Mouse (Mus musculus) layer of hippocampus, postnatal 36 days (tissue): ENCODE results near the gene Pomt2. TPM values are rescaled to one million over a fixed set of nuclear protein-coding genes. Genes with fewer than 3 reads are reported as not detected.
A peak's percentile ranks its signal among the peaks of the same experiment; 100 is the strongest.

Source experiments
- DNase-seq, 2 experiments: peaks; one replicate each; pipeline ENCODE4 v3.0.0; 2022
- total RNA-seq, 2 experiments: library from RNA; stranded (reverse); gene quantifications; 2 replicates each; pipeline ENCODE4 v1.2.3; 2021

Gene Pomt2
- total RNA-seq, 2 experiments from 2014 or later: 17.5 TPM

DNA sequence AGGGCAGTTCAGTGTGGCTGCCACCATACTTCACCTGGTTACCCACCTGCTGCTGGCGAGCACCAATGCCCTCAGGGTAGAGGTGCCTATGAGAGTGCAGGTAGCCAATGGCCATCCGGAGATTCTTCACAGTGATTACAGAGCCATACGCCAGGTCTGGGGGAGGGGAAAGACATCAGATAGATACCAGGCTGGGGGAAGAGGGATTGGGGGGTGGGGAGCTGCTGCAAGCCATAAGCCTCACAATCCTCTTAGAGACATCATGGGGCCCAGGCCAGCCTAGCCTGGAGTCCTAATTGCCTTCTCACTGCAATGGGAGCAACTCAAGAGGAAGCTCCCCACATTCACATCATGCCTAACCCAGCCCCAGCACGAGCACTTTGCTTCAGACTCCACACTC, 20.5 kb downstream of the Pomt2 start:
- no peak for DNase-seq

GRCm38 (mm10) chr12:87121918-87122589, 25.7 kb downstream of the Pomt2 start:
- DNase-seq: no peak

DNA sequence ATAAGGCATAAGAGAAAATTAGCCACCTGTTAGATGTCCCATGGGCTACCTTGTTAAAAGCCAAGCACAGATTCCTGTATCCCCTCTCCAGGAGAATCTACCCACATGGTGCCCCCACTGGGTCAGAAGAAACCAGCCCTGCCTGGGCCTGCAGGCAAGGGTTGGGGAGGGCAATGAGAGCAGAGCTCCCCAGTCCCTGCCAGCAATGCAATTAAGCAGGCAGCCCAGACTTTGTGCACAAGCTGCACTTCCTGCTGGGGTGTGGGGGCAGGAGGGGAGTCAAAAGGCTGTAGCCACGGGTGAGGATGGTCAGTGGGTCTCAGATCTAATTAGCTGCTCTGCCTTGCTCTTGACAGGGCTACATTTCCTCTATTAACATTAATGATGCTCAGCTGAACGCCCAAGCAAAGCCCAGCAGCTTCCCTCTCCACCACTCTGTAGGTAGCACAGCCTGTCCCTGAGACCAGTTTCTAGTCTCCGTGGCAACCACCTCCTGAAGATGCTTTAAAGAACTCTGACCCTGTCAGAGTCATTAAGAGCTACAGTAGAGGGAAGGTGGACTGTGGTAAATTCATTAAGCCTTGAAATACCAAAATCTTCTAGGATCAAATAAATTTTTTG, 40.3 kb downstream of the Pomt2 start:
- no peak for DNase-seq

- no peak for DNase-seq
Observed at GRCm38 (mm10) chr12:87104796-87105195, 43.0 kb downstream of the Pomt2 start.

GRCm38 (mm10) chr12:87103471-87103870, 44.3 kb downstream of the Pomt2 start:
- DNase-seq: no peak

- no peak for DNase-seq
Observed at GRCm38 (mm10) chr12:87102165-87102631, 45.6 kb downstream of the Pomt2 start, which contains the start of gene Ngb. TSS of gene Ngb (minus strand) at chr12:87102539.

GRCm38 (mm10) chr12:87100331-87100730, 47.4 kb downstream of the Pomt2 start:
- no peak for DNase-seq

GRCm38 (mm10) chr12:87093671-87094070, 54.1 kb downstream of the Pomt2 start:
- no peak for DNase-seq

GRCm38 (mm10) chr12:87093249-87093648, 54.5 kb downstream of the Pomt2 start:
- no peak for DNase-seq

GRCm38 (mm10) chr12:87091916-87092315, 55.9 kb downstream of the Pomt2 start:
- no peak for DNase-seq

DNA sequence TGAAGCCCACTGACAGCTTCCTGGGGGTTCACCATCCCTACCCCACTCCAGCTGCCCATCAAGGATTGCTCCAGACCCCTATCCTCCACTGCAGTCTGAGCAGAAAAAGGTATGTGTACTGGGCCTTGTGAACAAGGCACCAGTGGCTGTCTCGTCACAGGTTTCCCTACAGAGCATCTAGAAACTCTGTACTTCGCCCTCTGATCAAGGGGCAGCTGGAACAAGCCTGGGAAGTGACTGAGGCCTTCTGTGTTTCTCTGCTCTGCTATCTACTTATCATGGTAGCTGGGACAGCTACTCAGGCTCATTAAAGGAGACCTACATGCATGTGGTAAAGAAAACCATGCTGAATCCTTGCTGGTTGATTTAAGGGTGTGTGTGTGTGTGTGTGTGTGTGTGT, 58.1 kb downstream of the Pomt2 start:
- DNase-seq: no peak

- DNase-seq: no peak
Observed at GRCm38 (mm10) chr12:87089255-87089654, 58.5 kb downstream of the Pomt2 start.

- no peak for DNase-seq
Observed at GRCm38 (mm10) chr12:87088331-87088730, 59.4 kb downstream of the Pomt2 start.

DNA sequence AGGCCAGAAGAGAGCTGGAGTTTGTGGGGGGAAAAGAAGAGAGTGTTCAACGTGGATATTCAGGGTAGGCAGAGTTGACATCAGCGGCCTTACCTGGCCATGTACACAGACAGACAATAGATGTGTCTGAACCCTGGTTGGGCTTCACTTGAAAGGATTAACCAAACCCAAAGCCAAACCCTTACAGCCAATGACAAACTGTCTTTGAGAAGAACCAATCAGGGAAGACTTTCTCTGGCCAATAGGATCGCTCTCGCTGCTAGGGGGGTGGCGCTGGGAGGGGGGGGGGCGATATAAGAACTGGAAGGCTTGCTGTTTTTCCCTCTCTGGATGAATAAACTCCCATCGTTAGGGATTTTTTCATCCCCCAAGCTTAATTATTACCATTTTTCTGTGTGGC, 60.5 kb downstream of the Pomt2 start:
- no peak for DNase-seq

DNA sequence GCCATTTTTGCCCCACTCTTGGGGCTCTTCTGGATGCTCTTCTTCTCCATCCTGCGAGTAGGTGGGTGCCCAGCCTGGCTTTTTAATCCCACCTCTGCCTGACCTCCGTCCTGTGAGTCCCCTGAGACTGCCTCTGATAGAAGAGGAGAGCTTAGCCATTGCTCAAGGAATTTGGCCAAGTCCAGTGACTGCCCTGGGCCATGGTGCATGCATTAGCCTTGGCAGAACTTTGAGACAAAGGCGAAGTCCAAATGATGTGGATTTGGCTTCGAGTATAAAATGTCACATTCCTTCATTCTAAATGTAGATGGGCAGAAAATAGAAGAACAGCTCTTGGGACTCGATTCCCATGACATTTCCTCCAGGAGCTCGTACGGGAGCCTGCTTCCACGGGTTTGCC, 65.0 kb downstream of the Pomt2 start:
- no peak for DNase-seq

DNA sequence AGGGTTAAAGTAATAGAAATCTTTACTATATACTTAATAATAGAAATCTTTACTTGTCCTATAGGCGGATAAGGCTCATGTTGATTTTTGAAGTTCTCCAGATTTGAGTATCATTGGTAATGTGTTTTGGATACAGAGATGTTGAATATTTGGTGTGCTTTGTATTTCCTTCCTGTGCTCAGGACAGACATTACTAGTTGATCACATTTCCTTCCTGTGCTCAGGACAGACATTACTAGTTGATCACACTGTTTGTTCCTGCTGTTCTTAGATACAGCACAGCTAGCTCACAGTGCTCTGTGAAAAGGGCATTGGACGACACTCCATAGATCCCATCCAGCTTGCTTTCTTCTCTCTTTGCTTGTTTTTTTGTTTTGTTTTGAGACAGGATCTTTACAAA, 71.2 kb downstream of the Pomt2 start:
- DNase-seq: no peak

DNA sequence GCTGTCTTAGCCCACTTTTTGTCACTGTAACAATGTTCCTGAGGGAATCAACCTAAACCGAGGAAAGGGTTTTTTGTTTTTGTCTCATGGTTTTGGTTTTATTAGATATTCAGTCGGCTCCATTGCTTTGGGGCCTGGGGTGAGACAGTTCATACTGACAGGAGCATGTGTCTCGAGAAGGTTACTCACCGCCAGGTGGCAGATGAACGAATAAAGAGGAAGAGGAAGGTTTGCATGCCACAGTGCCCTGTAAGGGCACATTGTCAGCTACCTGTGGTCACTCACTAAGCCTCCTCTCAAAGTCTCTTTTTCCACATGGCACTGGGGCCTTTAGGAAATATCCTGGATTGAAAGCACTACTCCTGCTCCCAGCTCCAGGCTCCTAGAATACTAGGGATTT, 77.2 kb downstream of the Pomt2 start:
- DNase-seq: no peak

DNA sequence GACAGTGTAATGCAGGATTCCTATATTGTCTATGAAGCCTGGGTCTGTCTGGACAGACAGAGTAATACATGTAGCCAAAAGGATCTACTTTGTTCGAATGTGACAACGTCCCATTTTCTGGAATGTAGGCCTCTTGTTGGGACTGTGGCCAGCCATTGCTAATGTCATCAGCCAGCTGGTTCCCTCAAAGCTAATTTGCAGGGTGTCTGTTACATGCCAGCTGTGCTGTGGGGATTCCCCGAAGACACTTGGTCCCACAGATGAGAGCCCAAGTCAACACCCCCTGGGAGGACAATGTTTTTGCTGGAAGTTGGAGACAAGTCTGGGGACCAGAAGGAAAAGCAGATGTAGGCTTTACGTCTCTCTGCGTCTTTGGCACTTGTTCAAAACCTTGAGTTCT, 81.3 kb downstream of the Pomt2 start:
- DNase-seq: peak; percentile 24 to 36

DNA sequence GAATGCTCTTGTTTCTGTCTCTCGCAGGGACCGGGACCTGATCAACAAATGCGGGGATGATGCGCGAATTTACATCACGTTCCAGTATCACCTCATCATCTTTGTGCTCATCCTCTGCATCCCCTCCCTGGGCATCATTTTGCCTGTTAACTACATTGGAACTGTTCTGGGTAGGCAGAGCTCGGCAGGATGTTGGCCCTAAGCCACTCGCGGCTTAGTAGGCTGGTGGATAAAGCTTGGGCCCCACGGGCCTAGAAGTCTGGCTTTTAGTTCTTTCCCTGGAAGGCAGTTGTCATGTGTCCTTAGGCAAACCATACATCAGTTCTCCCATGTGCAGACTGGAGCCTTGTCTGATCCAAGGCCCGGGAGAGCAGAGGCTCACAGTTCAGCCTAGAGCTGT, 82.3 kb downstream of the Pomt2 start:
- DNase-seq: no peak

- DNase-seq: no peak
Observed at GRCm38 (mm10) chr12:87057066-87057465, 90.7 kb downstream of the Pomt2 start.
